Mouse (Mus musculus): ENCODE measurements around the gene Rnf207.

DNA sequence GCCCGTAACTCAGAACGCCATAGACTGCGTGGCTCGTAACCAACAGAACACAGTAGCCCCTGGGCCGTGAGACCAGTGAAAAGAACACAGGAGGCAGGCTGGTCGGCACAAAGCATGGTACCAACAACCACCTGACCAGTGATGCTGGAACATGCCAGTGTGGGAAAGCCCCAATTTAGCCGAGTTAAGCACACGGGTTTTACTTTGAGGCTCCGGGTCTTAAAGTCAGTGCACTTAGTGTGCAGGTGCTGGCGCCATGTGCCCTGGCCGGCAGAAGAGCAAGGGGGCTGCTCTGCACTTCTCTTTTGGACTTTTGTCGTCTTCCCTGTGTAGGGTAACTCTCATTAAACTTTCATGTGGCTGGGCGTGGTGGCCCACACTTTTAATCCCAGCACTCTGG lies 48.8 kb downstream of the Rnf207 start:
- peak; percentile 35; the same call in 1 of the 2 replicates for TF ChIP-seq POLR2A (IDR thresholded peaks at IDR 0.05; ENCODE audit: low read depth, low read length)
- TF ChIP-seq CHD1 (IDR thresholded peaks at IDR 0.05; ENCODE audit: low read depth, low read length): no peak
- TF ChIP-seq CTCF (conservative IDR thresholded peaks at IDR 0.05 in 1 of 2, IDR thresholded peaks at IDR 0.05 in 1 of 2; ENCODE audit: low read depth in 2 of 2, low read length in 2 of 2): no peak
- peak; percentile 30 for TF ChIP-seq EP300 (IDR thresholded peaks at IDR 0.05; ENCODE audit: low read length)
- TF ChIP-seq IRF4 (IDR thresholded peaks at IDR 0.05; ENCODE audit: low read depth, low read length): no peak
- no peak for TF ChIP-seq ZMIZ1 (IDR thresholded peaks at IDR 0.05; ENCODE audit: low read depth, low read length)
- no peak for TF ChIP-seq MAZ (IDR thresholded peaks at IDR 0.05; ENCODE audit: low read depth, low read length)
- TF ChIP-seq USF1 (IDR thresholded peaks at IDR 0.05; ENCODE audit: low read depth, low read length): peak; percentile 37; the same call in 1 of the 2 replicates
- no peak for TF ChIP-seq ELF1 (IDR thresholded peaks at IDR 0.05; ENCODE audit: low read depth, low read length)
- TF ChIP-seq MEF2A (IDR thresholded peaks at IDR 0.05; ENCODE audit: borderline replicate concordance, low read depth, low read length): 0 out of 2 replicates have a peak, but pooled peaks have one; percentile 13
- TF ChIP-seq USF2 (conservative IDR thresholded peaks at IDR 0.05; ENCODE audit: low read depth, low read length): no peak
- peak; percentile 85 for TF ChIP-seq MAX (IDR thresholded peaks at IDR 0.05; ENCODE audit: low read length)
- 0 out of 2 replicates have a peak, but pooled peaks have one; percentile 48 for TF ChIP-seq TCF12 (IDR thresholded peaks at IDR 0.05; ENCODE audit: low read depth, low read length)
